Comparison of ENCODE assay signal across 9 mouse cellular contexts in genomic region chr6:125367758-125368371, GRCm38 (mm10). TPM values are rescaled to one million over a fixed set of nuclear protein-coding genes. Genes with fewer than 3 reads are reported as not detected.
DNase-seq lines count a peak whose midpoint lies in the region; ATAC-seq and TF ChIP-seq lines count a peak whose summit lies in the region.
"Had no signal": no experiment of that assay in that cellular context is flagged by ENCODE, and none has a peak within 500 bp of the region (broad histone marks: within the 10 kb centered on the region; RNA-seq: fewer than 3 reads in every experiment).

No protein-coding gene starts in this region.

- no peak overlapping the region for H3K4me3 ChIP-seq in limb, embryonic 12.5 days (replicated peaks)
- H3K4me3 ChIP-seq in limb, embryonic 10.5 days = no peak overlapping the region
- H3K4me3 ChIP-seq in embryonic facial prominence, embryonic 10.5 days = no peak overlapping the region
- no peak overlapping the region for H3K4me3 ChIP-seq in limb, embryonic 15.5 days
- no peak overlapping the region for H3K4me3 ChIP-seq in thymus, adult 2 months (ENCODE audit: control insufficient read depth, insufficient read depth, low read length)
- H3K4me3 ChIP-seq: heart, embryonic 13.5 days had no signal

- no peak overlapping the region for H3K9ac ChIP-seq in limb, embryonic 12.5 days (replicated peaks)
- no peak overlapping the region for H3K9ac ChIP-seq in limb, embryonic 15.5 days
- H3K9ac ChIP-seq: heart, embryonic 13.5 days had no signal

- no peaks in the 10 kb centered on the region for H3K9me3 ChIP-seq in limb, embryonic 12.5 days
- H3K9me3 ChIP-seq in limb, embryonic 10.5 days (replicated peaks) = no peaks in the 10 kb centered on the region
- no peaks in the 10 kb centered on the region for H3K9me3 ChIP-seq in embryonic facial prominence, embryonic 10.5 days
- no peaks in the 10 kb centered on the region for H3K9me3 ChIP-seq in limb, embryonic 15.5 days
- H3K9me3 ChIP-seq: heart, embryonic 13.5 days had no signal

- ATAC-seq in limb, embryonic 12.5 days (ENCODE audit: insufficient number of reproducible peaks, insufficient read depth, low FRiP score, low TSS enrichment, low read depth) = no peak
- no peak for ATAC-seq in limb, embryonic 15.5 days (ENCODE audit: insufficient number of reproducible peaks, low FRiP score, low TSS enrichment, low read depth)

- H3K27me3 ChIP-seq in limb, embryonic 12.5 days = peaks cover 28% of the 10 kb centered on the region
- H3K27me3 ChIP-seq in limb, embryonic 10.5 days (ENCODE audit: low read depth, poor library complexity, severe bottlenecking) = peaks cover 37% of the 10 kb centered on the region
- peaks cover 48% of the 10 kb centered on the region for H3K27me3 ChIP-seq in embryonic facial prominence, embryonic 10.5 days (replicated peaks; ENCODE audit: low read depth, poor library complexity, severe bottlenecking)
- H3K27me3 ChIP-seq in limb, embryonic 15.5 days = peaks cover 2% of the 10 kb centered on the region; the same call in 1 of the 2 replicates
- H3K27me3 ChIP-seq in thymus, adult 2 months (ENCODE audit: control insufficient read depth, insufficient read depth, low read length) = no peaks in the 10 kb centered on the region

- TF ChIP-seq CTCF in thymus, adult 2 months (IDR thresholded peaks at IDR 0.05; ENCODE audit: borderline replicate concordance, control insufficient read depth, extremely low read depth, insufficient read depth, low read length, poor library complexity) = no peak

- peak overlapping the region; percentile 35; the same call in 1 of the 2 replicates for H3K27ac ChIP-seq in limb, embryonic 12.5 days
- H3K27ac ChIP-seq in limb, embryonic 10.5 days = no peak overlapping the region; the same call in 1 of the 2 replicates
- peak overlapping the region; percentile 59 for H3K27ac ChIP-seq in embryonic facial prominence, embryonic 10.5 days (replicated peaks)
- H3K27ac ChIP-seq in limb, embryonic 15.5 days = peak overlapping the region; percentile 14; the same call in 1 of the 2 replicates
- H3K27ac ChIP-seq in thymus, adult 2 months (ENCODE audit: control insufficient read depth, insufficient read depth, low read length) = peak overlapping the region; percentile 88
- H3K27ac ChIP-seq: heart, embryonic 13.5 days had no signal

- H3K4me2 ChIP-seq in limb, embryonic 12.5 days = no peak overlapping the region
- H3K4me2 ChIP-seq in limb, embryonic 15.5 days = no peak overlapping the region
- H3K4me2 ChIP-seq: heart, embryonic 13.5 days had no signal

- 0 out of 2 replicates have a peak, but pooled peaks cover 2% of the 10 kb centered on the region for H3K36me3 ChIP-seq in limb, embryonic 12.5 days
- no peaks in the 10 kb centered on the region; the same call in 1 of the 2 replicates for H3K36me3 ChIP-seq in limb, embryonic 10.5 days
- H3K36me3 ChIP-seq in embryonic facial prominence, embryonic 10.5 days (replicated peaks) = no peaks in the 10 kb centered on the region
- H3K36me3 ChIP-seq in limb, embryonic 15.5 days = no peaks in the 10 kb centered on the region
- H3K36me3 ChIP-seq in thymus, adult 2 months (ENCODE audit: control insufficient read depth, insufficient read depth, low read length) = no peaks in the 10 kb centered on the region
- H3K36me3 ChIP-seq: heart, embryonic 13.5 days had no signal

- no peak for TF ChIP-seq POLR2A in thymus, adult 2 months (IDR thresholded peaks at IDR 0.05; ENCODE audit: control insufficient read depth, extremely low read depth, insufficient read depth, low read length, poor library complexity)

- no peak for DNase-seq in limb, embryonic 10.5 days (ENCODE audit: low spot score)
- no peak for DNase-seq in embryonic facial prominence, embryonic 10.5 days (ENCODE audit: low spot score)
- DNase-seq in thymus, adult 2 months = no peak
- no peak for DNase-seq in adrenal gland, adult (ENCODE audit: inconsistent age in 2 of 2, low spot score in 1 of 2)
- DNase-seq in ovary, postnatal 10 days (ENCODE audit: low spot score) = no peak
- no peak for DNase-seq in testis, postnatal 14 days (ENCODE audit: low spot score)

- H3K4me1 ChIP-seq in limb, embryonic 12.5 days (replicated peaks) = peaks cover 36% of the 10 kb centered on the region
- peaks cover 40% of the 10 kb centered on the region for H3K4me1 ChIP-seq in limb, embryonic 10.5 days
- peaks cover 46% of the 10 kb centered on the region for H3K4me1 ChIP-seq in embryonic facial prominence, embryonic 10.5 days
- peaks cover 30% of the 10 kb centered on the region for H3K4me1 ChIP-seq in limb, embryonic 15.5 days
- H3K4me1 ChIP-seq in thymus, adult 2 months (replicated peaks; ENCODE audit: control insufficient read depth, insufficient read depth, low read length) = peaks cover 34% of the 10 kb centered on the region

- WGBS in limb, embryonic 12.5 days = 55% methylated on average over 4 of the region's 4 CpGs
- WGBS in limb, embryonic 10.5 days = 65% methylated on average over 4 of the region's 4 CpGs
- WGBS in embryonic facial prominence, embryonic 10.5 days = 52% methylated on average over 4 of the region's 4 CpGs
- WGBS in limb, embryonic 15.5 days = 40% methylated on average over 4 of the region's 4 CpGs
- 7% methylated on average over 4 of the region's 4 CpGs for WGBS in thymus, adult 2 months

RNA-seq across cellular contexts. Expression of gene Plekhg6, which starts 12.7 kb away (rescaled TPM):
- 0.41 and 0.46 TPM in 2 replicates for polyA plus RNA-seq in limb, embryonic 12.5 days (2016; fragmentation: Nextera tagmentation; extraction: Ambion mirVana)
- 0.26 and 0.33 TPM in 2 replicates for polyA plus RNA-seq in limb, embryonic 10.5 days (2016; fragmentation: Nextera tagmentation; extraction: Ambion mirVana)
- 0.21 and 0.32 TPM in 2 replicates for polyA plus RNA-seq in embryonic facial prominence, embryonic 10.5 days (2016; fragmentation: Nextera tagmentation; extraction: Ambion mirVana)
- 4.2 and 4.5 TPM in 2 replicates for polyA plus RNA-seq in limb, embryonic 15.5 days (2015; fragmentation: Nextera tagmentation; extraction: Ambion mirVana)
- polyA plus RNA-seq in thymus, adult 2 months (2012; rRNA removed) = 2.4 and 2.5 TPM in 2 replicates

RNA-seq across cellular contexts. Expression of gene Tnfrsf1a, which starts 18.7 kb away (rescaled TPM):
- polyA plus RNA-seq in limb, embryonic 12.5 days (2016; fragmentation: Nextera tagmentation; extraction: Ambion mirVana) = 50.2 and 50.3 TPM in 2 replicates
- 41.8 and 43.6 TPM in 2 replicates for polyA plus RNA-seq in limb, embryonic 10.5 days (2016; fragmentation: Nextera tagmentation; extraction: Ambion mirVana)
- polyA plus RNA-seq in embryonic facial prominence, embryonic 10.5 days (2016; fragmentation: Nextera tagmentation; extraction: Ambion mirVana) = 33.4 and 34.8 TPM in 2 replicates
- 95.6 and 98.8 TPM in 2 replicates for polyA plus RNA-seq in limb, embryonic 15.5 days (2015; fragmentation: Nextera tagmentation; extraction: Ambion mirVana)
- polyA plus RNA-seq in thymus, adult 2 months (2012; rRNA removed) = 140 and 149 TPM in 2 replicates

RNA-seq across cellular contexts. Expression of gene Scnn1a, which starts 47.4 kb away (rescaled TPM):
- polyA plus RNA-seq in limb, embryonic 12.5 days (2016; fragmentation: Nextera tagmentation; extraction: Ambion mirVana) = 1.0 and 1.3 TPM in 2 replicates
- polyA plus RNA-seq in limb, embryonic 10.5 days (2016; fragmentation: Nextera tagmentation; extraction: Ambion mirVana) = 1.0 and 1.6 TPM in 2 replicates
- 0.57 and 0.87 TPM in 2 replicates for polyA plus RNA-seq in embryonic facial prominence, embryonic 10.5 days (2016; fragmentation: Nextera tagmentation; extraction: Ambion mirVana)
- 5.2 and 5.3 TPM in 2 replicates for polyA plus RNA-seq in limb, embryonic 15.5 days (2015; fragmentation: Nextera tagmentation; extraction: Ambion mirVana)
- 32.8 and 35.8 TPM in 2 replicates for polyA plus RNA-seq in thymus, adult 2 months (2012; rRNA removed)

RNA-seq across cellular contexts. Expression of gene Ltbr, which starts 54.2 kb away (rescaled TPM):
- polyA plus RNA-seq in limb, embryonic 12.5 days (2016; fragmentation: Nextera tagmentation; extraction: Ambion mirVana) = 37.3 and 38.6 TPM in 2 replicates
- 34.3 and 41.5 TPM in 2 replicates for polyA plus RNA-seq in limb, embryonic 10.5 days (2016; fragmentation: Nextera tagmentation; extraction: Ambion mirVana)
- 26.9 and 28.8 TPM in 2 replicates for polyA plus RNA-seq in embryonic facial prominence, embryonic 10.5 days (2016; fragmentation: Nextera tagmentation; extraction: Ambion mirVana)
- polyA plus RNA-seq in limb, embryonic 15.5 days (2015; fragmentation: Nextera tagmentation; extraction: Ambion mirVana) = 47.0 and 50.5 TPM in 2 replicates
- polyA plus RNA-seq in thymus, adult 2 months (2012; rRNA removed) = 29.3 and 30.6 TPM in 2 replicates
